Mouse (Mus musculus) cerebellum, postnatal 4 days (tissue): ENCODE measurements around the gene Cmtm6.

ENCODE experiments used
- DNase-seq, 2 experiments: peaks; one replicate each; pipeline ENCODE4 v3.0.0; 2022; ENCODE audit warnings: low spot score in 2 of 2, mixed read lengths in 1 of 2

The Cmtm6 gene

GRCm38 (mm10) chr9:114770224-114770623, 39.3 kb downstream of the Cmtm6 start:
- DNase-seq: no peak

GRCm38 (mm10) chr9:114771565-114771964, 40.6 kb downstream of the Cmtm6 start:
- no peak for DNase-seq

GRCm38 (mm10) chr9:114774629-114775028, 43.7 kb downstream of the Cmtm6 start:
- no peak for DNase-seq

DNA sequence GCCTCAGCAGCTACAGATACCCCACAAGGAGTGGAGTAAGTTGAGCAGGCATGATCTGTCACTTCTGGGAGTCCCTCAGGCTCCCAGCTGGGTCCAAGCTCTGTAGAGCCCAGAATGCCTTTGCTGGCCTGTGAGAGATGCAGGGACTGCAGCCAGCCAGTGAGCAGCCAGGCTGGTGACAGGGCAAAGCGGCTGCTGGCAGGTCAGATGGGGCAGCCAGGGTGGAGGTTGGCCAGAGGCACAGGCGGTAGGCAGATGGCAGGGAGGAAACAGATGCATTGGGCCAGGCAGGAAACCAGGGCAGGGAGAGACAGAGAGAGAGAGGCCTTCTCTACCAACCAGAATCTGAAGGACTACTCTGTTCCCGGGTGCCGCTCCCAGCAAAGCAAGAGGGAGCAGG, 44.4 kb downstream of the Cmtm6 start:
- peak in 1 of 2 experiments; percentile 66 for DNase-seq

GRCm38 (mm10) chr9:114776361-114776760, 45.4 kb downstream of the Cmtm6 start:
- DNase-seq: no peak

DNA sequence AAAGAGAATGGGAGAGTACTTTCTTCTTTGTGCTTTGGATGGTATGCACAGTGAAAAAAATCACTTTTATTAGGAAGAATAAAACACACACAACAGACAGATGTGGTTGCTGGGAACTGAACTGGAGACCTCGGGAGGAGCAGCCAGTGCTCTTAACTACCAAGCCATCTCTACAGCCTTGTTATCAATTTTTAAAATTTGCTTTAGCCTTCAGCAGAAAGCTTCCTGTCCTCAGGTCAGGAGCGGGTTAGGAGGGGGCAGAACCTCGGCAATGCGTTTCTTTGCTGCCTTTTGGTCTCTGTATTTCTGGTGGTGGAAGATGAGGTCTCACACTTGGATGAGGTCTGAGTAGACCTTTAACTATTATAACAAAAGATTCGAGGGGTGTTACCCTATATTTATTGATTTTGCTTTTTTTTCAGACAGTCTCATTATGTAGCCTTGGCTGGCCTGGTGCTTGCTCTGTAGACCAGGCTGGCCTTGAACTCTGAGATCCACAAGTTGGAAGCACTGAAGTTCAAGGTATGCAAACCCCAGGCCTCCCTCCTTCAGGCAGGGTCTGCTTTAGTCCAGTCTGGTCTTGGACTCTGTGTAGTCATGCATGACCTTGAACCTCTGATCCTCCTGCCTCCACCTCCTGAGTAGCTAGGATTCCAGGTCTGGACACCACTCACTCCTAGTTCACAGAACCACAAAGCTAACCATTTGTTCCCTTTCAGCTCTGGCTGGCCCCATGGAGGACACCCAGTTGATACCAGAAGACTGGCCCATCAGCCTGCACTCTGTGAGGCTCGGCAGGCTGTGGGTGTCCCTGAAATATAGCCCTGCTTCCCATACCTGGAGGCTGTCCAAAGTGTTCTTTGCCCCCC, 46.5 kb downstream of the Cmtm6 start:
- DNase-seq: no peak

GRCm38 (mm10) chr9:114778047-114778390, 47.1 kb downstream of the Cmtm6 start:
- no peak for DNase-seq

DNA sequence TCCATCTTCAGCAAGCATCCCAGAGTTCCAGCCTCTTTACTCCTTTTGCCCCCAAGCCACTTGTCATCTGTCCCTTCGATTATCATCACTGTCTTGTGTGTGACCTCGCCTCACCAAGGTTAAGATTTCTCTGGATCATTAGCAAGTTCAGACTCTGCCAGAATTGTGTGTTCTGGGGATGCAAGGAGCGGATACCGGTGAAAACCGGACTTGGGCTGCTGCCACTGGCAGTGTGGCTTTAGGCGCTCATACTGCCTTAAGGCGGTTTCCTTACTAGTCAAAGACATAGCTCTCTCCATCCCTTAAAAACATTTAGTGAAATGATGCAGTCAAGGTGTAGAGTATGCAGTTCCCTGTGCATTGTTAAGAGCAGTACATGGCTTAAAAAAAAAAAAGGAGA, 48.0 kb downstream of the Cmtm6 start:
- no peak for DNase-seq

- no peak for DNase-seq
These were observed 49.2 kb downstream of the Cmtm6 start for GRCm38 (mm10) chr9:114779984-114780745.

- DNase-seq: no peak
These were observed 50.0 kb downstream of the Cmtm6 start for GRCm38 (mm10) chr9:114780746-114781525.

DNA sequence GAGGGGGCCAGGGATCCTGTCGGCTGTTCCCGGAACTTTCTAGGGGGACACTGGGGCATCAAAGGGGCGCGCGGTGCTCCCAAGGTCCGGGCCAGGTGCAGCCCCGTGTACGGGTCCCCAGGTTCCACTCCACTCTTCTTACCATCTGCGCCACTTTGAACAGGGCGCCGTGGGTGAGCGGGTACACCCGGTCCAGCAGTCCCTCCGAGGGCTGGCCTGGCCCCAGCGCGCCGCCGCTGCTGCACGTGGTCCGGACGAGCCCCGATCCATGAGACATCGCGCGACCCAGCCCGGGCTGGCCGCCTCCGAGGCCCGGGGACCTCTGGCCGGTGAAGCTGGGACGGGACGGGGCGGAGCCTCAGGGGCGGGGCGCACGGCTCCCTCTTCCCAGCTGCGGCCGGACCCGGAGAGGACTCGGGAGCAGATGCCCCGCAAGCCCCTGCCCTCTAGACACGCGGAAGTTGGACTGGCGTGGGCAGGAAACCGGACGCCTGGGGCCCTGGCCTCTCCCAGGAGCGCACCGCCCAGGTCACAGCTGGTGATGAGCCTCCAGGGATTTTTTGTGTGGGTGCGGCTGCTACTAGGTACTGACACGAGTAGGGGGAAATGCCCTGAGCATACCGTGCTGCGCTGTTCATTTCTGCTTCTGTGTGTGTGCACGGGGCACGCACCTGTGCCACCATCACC, 50.8 kb downstream of the Cmtm6 start, which contains the start of gene Cmtm7:
Cmtm7 (minus strand) TSS at position 331 of the 687 bp plus-strand sequence.
- DNase-seq: no peak

DNA sequence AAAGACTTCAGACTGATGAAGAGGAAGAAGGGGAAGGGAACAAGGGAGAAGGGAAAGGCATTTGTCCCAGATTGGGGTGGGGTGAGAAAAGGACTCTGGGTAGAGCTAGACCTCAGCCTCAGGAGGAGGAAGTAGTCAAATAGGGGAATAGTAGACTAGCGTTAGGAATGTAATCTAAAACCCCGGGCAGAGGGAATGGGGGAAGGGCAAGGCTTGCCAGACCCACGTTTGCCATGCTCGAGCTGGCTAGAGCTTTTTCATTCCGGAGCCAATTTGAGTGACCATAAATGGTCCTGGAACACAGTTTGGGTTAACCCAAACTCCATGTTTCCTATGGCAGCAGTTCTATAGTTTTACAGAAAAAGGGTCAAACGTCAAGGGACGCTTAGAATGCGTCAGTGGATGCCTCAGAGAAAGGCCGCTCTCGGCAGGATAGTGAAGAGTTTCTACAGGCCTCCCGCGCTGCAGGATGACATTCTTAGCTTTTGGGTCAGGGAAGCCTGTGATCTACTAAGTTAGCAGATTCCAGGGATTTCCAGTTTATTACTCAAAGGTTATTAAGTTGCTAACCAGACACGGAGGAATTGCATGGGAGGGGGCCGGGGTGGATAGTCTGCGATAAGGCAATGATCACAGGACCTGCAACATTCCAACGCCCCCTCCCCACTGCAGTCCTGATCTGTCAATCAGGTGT, 54.7 kb downstream of the Cmtm6 start:
- DNase-seq: no peak

DNA sequence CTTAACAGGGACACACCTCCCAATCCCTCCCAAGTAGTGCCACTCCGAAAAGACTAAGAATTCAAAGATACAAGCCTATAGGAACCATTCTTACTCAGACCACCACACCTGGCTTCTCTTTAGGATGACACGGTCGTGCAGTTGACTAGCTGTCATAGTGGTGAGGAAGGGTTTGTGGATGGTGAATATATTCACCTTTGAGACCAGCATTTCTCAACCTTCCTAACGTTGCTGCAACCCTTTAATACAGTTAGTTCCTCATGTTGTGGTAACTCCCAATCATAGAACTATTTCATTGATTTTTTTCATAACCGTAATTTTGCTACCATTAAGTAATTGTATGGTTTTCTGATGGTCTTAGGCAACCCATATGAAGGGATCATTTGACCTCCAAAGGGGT, 56.2 kb downstream of the Cmtm6 start:
- no peak for DNase-seq

GRCm38 (mm10) chr9:114787716-114788115, 56.8 kb downstream of the Cmtm6 start:
- DNase-seq: no peak

- no peak for DNase-seq
These were observed 57.8 kb downstream of the Cmtm6 start for GRCm38 (mm10) chr9:114788697-114789096.

DNA sequence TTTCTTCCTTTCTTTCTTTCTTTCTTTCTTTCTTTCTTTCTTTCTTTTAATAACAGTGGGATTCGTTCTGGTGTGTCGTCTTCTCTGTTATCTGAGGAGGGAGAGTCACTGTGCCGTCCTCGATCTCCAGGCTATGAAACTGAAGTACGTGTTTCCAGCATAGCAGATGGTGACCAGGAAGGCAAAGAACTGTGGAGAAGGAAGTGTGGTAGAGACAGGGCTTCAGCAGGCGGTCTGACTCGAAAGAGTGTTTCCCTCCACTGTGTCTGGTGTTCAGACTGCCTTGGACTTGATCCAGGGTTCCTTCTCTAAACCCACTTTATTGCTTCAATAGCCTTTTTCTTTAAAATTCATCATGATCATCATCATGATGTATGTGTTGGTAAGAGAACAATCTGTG, 58.6 kb downstream of the Cmtm6 start:
- DNase-seq: no peak

DNA sequence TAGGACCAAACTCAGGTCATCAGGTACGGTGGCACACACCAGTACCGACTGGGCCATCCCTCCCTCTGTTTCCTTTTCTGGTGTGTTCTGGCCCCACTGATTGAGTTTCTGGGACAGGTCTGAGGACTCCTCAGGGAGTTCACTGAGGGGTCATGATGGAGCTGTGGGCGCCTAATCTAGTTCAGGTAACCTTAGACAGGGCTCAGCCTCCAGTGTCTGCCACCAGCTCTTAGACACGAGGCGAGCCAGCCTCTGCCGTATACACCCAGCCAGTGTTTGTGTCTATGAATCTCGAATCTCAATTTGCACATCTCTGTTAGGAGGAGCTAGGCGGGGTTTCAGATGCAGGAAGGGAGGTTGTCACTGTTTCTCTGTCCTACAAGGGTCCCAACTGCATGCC, 59.1 kb downstream of the Cmtm6 start:
- DNase-seq: no peak

DNA sequence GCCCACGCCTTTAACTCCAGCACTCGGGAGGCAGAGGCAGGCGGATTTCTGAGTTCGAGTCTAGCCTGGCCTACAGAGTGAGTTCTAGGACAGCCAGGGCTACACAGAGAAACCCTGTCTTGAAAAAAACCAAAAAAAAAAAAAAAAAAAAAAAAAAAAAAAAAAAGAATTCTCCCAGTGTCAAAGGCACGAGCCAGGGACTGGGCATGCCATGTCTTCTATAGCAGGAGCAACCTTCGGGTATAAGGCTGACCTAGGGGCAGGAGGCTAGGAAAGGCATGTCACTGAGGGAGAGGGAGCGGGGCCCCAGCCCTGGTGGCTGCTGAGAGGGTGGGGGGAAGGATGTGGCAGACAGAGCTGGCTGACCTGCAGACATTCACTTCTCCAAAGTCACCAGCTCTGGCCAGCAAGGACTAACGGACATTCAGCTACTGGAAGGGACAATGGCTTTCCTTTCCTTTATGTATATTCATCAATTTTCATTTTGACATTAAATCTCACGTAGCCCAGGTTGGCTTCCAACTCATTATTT, 62.9 kb downstream of the Cmtm6 start:
- no peak for DNase-seq

GRCm38 (mm10) chr9:114794491-114794890, 63.6 kb downstream of the Cmtm6 start:
- no peak for DNase-seq

- DNase-seq: no peak
These were observed 65.6 kb downstream of the Cmtm6 start for GRCm38 (mm10) chr9:114796473-114797050.
